Mouse (Mus musculus) embryonic fibroblast, embryonic 13.5 days (primary cell): ENCODE data around the gene Opn3.

Experiments
- CTCF ChIP-seq: IDR thresholded peaks from 2 replicates; pipeline ENCODE4 v1.5.1; 2011; ENCODE audit warnings: mild to moderate bottlenecking, control low read depth, low read length, moderate library complexity, borderline replicate concordance; ENCODE audit not compliant: insufficient read depth
- POLR2A ChIP-seq: IDR thresholded peaks from 2 replicates; pipeline ENCODE4 v1.6.1; 2011; ENCODE audit warnings: low read depth, mild to moderate bottlenecking, control low read depth, low read length, moderate library complexity

- no peak for TF ChIP-seq POLR2A
- no peak for TF ChIP-seq CTCF
These were observed 63.3 kb downstream of the Opn3 start for GRCm38 (mm10) chr1:175629248-175629647.
